Mouse (Mus musculus) limb, embryonic 14.5 days (tissue): Measurements from ENCODE around the gene Atxn7l1. TPM values are rescaled to one million over a fixed set of nuclear protein-coding genes. Genes with fewer than 3 reads are reported as not detected.

ENCODE experiments used
- ATAC-seq: fragments of 200-750 bp; cut with Nextera tagmentation; 2 replicates; pipeline ENCODE4 v1.8.0; 2017; ENCODE audit warnings: low read depth, moderate number of reproducible peaks, moderate TSS enrichment; ENCODE audit not compliant: low FRiP score
- DNase-seq: peaks from one replicate; pipeline ENCODE4 v3.0.0-alpha.2; 2015; ENCODE audit warnings: low spot score
- H3K27ac ChIP-seq: fragments of 300-500 bp; sonication (generic); replicated peaks from 2 replicates; pipeline ENCODE4 v1.5.1; 2014; ENCODE audit warnings: low read depth, mild to moderate bottlenecking, low read length, moderate library complexity, mixed read lengths
- H3K27me3 ChIP-seq: fragments of 300-500 bp; sonication (generic); 2 replicates; pipeline ENCODE4 v1.6.1; 2014; ENCODE audit warnings: low read length, mixed read lengths; ENCODE audit not compliant: control insufficient read depth, insufficient read depth
- H3K36me3 ChIP-seq: fragments of 300-500 bp; sonication (generic); 2 replicates; pipeline ENCODE4 v1.6.1; 2014; ENCODE audit warnings: mild to moderate bottlenecking, low read length, moderate library complexity, mixed read lengths; ENCODE audit not compliant: control insufficient read depth, insufficient read depth
- H3K4me1 ChIP-seq: fragments of 300-500 bp; sonication (generic); 2 replicates; pipeline ENCODE4 v1.6.1; 2014; ENCODE audit warnings: antibody characterized with exemption, low read length, mixed read lengths; ENCODE audit not compliant: control insufficient read depth, insufficient read depth
- H3K4me2 ChIP-seq: fragments of 300-500 bp; sonication (generic); replicated peaks from 2 replicates; pipeline ENCODE4 v1.6.1; 2014; ENCODE audit warnings: low read depth, mild to moderate bottlenecking, low read length, moderate library complexity; ENCODE audit not compliant: severe bottlenecking
- H3K4me3 ChIP-seq: fragments of 300-500 bp; sonication (generic); replicated peaks from 2 replicates; pipeline ENCODE4 v1.5.1; 2014; ENCODE audit warnings: low read length
- H3K9ac ChIP-seq: fragments of 300-500 bp; sonication (generic); 2 replicates; pipeline ENCODE4 v1.6.1; 2014; ENCODE audit warnings: mild to moderate bottlenecking, low read depth, low read length, moderate library complexity; ENCODE audit not compliant: severe bottlenecking
- H3K9me3 ChIP-seq: fragments of 300-500 bp; sonication (generic); 2 replicates; pipeline ENCODE4 v1.6.1; 2016; ENCODE audit warnings: low read length; ENCODE audit not compliant: control insufficient read depth
- POLR2A ChIP-seq: fragments of 200-500 bp; IDR thresholded peaks from 2 replicates; pipeline ENCODE4 v1.8.0; 2012; ENCODE audit warnings: inconsistent platforms, mild to moderate bottlenecking, moderate library complexity, borderline replicate concordance; ENCODE audit not compliant: insufficient read depth, insufficient read length; ENCODE audit errors: extremely low read depth
- WGBS: fragments of 180-500 bp; shearing (Covaris S2); extraction: QIAGEN DNeasy Blood & Tissue Kit; methylation state at CpG from one replicate; pipeline ENCODE4 v1.1.7; 2014; 5-methylcytosine and 5-hydroxymethylcytosine counted together
- polyA plus RNA-seq, 2 experiments: library from polyadenylated mRNA; depleted of rRNA in 1 of 2; stranded (reverse) in 1 of 2; unstranded in 1 of 2; fragments of >200 nt; fragmentation: Nextera tagmentation in 1 of 2; extraction: Ambion mirVana in 1 of 2; gene quantifications; 2 replicates each; pipeline versions ENCODE4 v1.2.1 to v1.2.3; 2012 to 2014

Gene Atxn7l1
- polyA plus RNA-seq, 2 experiments = 15.3 to 23.1 TPM

- Histone ChIP-seq H3K27me3 (no peaks in the 10 kb centered on the region), H3K4me3 (no peak overlapping the region), H3K27ac (no peak overlapping the region), H3K36me3 (peaks cover 9% of the 10 kb centered on the region), H3K4me2 (no peak overlapping the region), H3K4me1 (no peaks in the 10 kb centered on the region), H3K9me3 (no peaks in the 10 kb centered on the region), H3K9ac (no peak overlapping the region)
- ATAC-seq (no peak), DNase-seq (no peak)
- WGBS = 81% methylated on average over 7 of the region's 7 CpGs
- TF ChIP-seq POLR2A = no peak
These were observed 175.1 kb downstream of the Atxn7l1 start for GRCm38 (mm10) chr12:33322547-33322946.

DNA sequence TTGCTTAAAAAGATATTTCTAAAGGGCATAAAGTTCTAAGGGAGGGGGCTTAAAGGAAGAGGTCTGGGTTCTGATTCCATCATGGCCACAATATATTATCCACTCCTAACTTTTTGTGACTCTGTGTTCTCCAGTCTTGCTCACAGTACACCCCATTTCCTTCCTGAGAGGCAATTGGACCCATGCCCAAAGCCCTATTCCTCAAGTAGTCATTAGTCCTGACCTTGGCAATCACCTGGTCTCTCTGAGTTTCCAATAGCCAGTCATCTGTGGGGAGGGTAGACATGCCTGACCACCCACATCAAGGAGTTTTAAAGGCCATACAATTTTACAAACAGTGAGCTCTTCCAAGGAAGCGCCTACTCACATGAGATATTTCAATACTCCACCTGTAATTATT lies 176.3 kb downstream of the Atxn7l1 start:
- 96% methylated on average over 1 of the region's 1 CpGs for WGBS
- TF ChIP-seq POLR2A = no peak
- Histone ChIP-seq H3K4me2 (no peak overlapping the region), H3K27me3 (no peaks in the 10 kb centered on the region), H3K9ac (no peak overlapping the region), H3K9me3 (no peaks in the 10 kb centered on the region), H3K4me1 (no peaks in the 10 kb centered on the region), H3K36me3 (peaks cover 9% of the 10 kb centered on the region), H3K4me3 (no peak overlapping the region), H3K27ac (no peak overlapping the region)
- DNase-seq = no peak
- ATAC-seq = no peak

GRCm38 (mm10) chr12:33325424-33325823 lies 177.9 kb downstream of the Atxn7l1 start:
- Histone ChIP-seq H3K27ac (no peak overlapping the region), H3K36me3 (peaks cover 9% of the 10 kb centered on the region), H3K4me3 (no peak overlapping the region), H3K9ac (no peak overlapping the region), H3K4me2 (no peak overlapping the region), H3K27me3 (no peaks in the 10 kb centered on the region), H3K4me1 (peaks cover 2% of the 10 kb centered on the region; the same call in 1 of the 2 replicates), H3K9me3 (no peaks in the 10 kb centered on the region)
- whole genome bisulfite sequencing = 68% methylated on average over 9 of the region's 9 CpGs
- no peak for TF ChIP-seq POLR2A
- DNase-seq (no peak), ATAC-seq (no peak)

GRCm38 (mm10) chr12:33332046-33332445 lies 184.6 kb downstream of the Atxn7l1 start:
- no peak overlapping the region for H3K9ac ChIP-seq
- DNase-seq = no peak
- 54% methylated on average over 4 of the region's 4 CpGs for WGBS
- H3K4me3 ChIP-seq = no peak overlapping the region
- no peak overlapping the region for H3K4me2 ChIP-seq
- no peak for ATAC-seq
- H3K4me1 ChIP-seq = peaks cover 6% of the 10 kb centered on the region
- H3K27ac ChIP-seq = no peak overlapping the region
- no peaks in the 10 kb centered on the region for H3K27me3 ChIP-seq
- peaks cover 5% of the 10 kb centered on the region for H3K36me3 ChIP-seq
- no peak for TF ChIP-seq POLR2A
- no peaks in the 10 kb centered on the region for H3K9me3 ChIP-seq

- no peak for TF ChIP-seq POLR2A
- Histone ChIP-seq H3K4me3 (no peak overlapping the region), H3K27me3 (no peaks in the 10 kb centered on the region), H3K9ac (no peak overlapping the region; the same call in 1 of the 2 replicates), H3K27ac (no peak overlapping the region), H3K36me3 (no peaks in the 10 kb centered on the region), H3K4me1 (peaks cover 6% of the 10 kb centered on the region), H3K9me3 (no peaks in the 10 kb centered on the region), H3K4me2 (no peak overlapping the region)
- DNase-seq (no peak), ATAC-seq (no peak)
- WGBS = 71% methylated on average over 4 of the region's 5 CpGs
These were observed 185.3 kb downstream of the Atxn7l1 start for GRCm38 (mm10) chr12:33332796-33333195.

- Histone ChIP-seq H3K27me3 (no peaks in the 10 kb centered on the region), H3K27ac (no peak overlapping the region), H3K9me3 (no peaks in the 10 kb centered on the region), H3K9ac (no peak overlapping the region), H3K4me2 (no peak overlapping the region), H3K36me3 (0 out of 2 replicates have a peak, but pooled peaks cover 2% of the 10 kb centered on the region), H3K4me3 (no peak overlapping the region), H3K4me1 (peaks cover 6% of the 10 kb centered on the region)
- TF ChIP-seq POLR2A = no peak
- 24% methylated on average over 8 of the region's 8 CpGs for WGBS
- DNase-seq = peak; percentile 83
- no peak; the same call in 1 of the 2 replicates for ATAC-seq
These were observed 186.4 kb downstream of the Atxn7l1 start for GRCm38 (mm10) chr12:33333914-33334313.
